Mouse (Mus musculus) embryo, embryonic 11.5 days (tissue): ENCODE results near the gene Sgms1.

Experiments used
- DNase-seq: peaks from one replicate; pipeline ENCODE4 v3.0.0-alpha.2; 2012; ENCODE audit warnings: low read depth, low spot score

The Sgms1 gene

DNA sequence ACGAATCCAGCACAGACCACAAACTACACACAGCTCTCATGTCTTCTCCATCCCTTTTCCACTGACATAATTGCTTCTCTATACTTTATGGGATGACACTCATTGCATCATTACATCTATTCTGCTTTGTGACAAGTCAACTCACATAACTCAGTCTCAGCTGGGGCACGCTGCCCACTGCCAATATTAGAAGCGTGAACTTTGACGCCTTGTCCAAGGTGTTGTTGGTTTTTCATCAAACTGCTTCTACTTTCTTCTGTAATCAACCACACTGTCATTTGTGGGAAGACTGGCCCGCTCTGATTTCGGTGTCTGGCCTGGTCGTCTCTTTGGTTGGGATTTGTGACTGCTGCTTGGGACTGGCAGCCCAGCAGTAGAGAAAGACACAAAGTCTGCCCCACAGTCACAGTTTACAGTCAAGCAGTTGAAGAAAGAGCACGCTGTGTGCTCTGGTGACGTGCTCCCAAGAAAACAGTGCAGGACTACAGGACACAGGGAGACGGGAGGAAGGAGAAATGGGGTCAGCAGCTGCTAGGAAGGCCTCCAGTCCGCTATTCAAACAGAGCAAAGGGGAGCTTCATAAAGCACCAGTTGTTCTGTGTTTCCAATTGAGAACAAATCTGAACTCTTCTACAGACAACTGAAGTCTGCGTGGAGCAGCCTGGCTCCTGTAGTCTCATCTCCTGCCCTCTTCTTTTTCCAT, 120.2 kb downstream of the Sgms1 start:
- DNase-seq = no peak

GRCm38 (mm10) chr19:32268562-32268961, 121.0 kb downstream of the Sgms1 start:
- DNase-seq = no peak

DNA sequence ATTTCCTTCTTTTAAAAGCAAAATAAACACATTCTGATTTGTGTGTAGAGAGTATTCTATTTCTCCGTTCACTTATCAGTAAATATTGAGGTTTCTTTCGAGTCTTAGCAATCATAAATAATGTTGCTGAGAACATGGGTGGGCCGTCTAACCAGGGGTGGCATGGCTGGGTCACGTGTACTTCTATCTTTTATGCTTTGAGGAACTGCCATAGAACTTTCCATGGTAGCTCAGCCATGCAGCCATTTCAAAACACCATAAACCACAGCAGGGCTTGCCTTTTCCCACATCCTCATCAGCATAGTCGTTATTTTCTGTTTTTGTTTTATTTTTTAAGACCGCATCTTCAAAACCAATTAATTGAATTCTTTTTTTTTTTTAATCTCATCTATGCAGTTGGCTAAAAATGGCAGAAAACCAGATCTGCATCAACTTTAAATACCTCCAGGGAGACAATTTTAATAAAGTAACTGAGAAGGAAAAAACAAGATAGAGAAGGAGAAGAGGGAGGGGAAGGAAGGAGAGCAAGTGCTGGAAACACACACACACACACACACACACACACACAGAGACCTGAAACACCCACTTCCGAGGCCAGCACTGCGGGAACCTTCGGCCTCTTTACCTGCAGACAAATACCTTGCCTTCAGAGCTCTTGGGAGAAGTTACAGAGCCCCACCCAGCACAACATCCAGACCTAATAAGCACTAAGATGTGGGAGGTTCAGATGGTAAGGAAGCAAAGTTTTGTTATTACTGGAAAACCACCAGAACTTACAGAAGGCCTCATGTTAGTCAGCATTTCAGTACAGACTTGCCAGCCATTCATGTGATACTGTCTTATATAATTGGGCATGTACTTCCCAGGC, 122.9 kb downstream of the Sgms1 start:
- no peak for DNase-seq

DNA sequence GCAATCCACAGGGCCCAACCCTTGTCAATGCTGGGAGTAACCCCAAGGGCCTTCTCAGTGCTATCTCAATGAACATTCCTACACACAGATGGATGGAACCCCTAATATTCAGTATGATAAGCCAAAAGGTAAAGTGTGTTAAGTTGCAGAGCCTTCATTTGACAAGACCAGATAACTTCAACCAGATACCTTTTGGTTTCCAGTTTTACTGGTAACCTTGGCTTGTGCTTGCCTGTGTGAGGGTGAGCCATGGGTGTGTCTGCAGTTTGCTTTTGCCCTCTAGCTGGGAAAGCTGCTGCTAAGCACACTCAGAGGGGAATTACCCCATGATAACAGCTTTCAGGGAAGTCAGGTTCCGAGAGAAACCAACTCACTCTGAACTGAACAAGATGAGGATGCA, 125.8 kb downstream of the Sgms1 start:
- DNase-seq = no peak

GRCm38 (mm10) chr19:32262805-32263572, 126.5 kb downstream of the Sgms1 start:
- DNase-seq = no peak

GRCm38 (mm10) chr19:32260869-32261688, 128.4 kb downstream of the Sgms1 start:
- no peak for DNase-seq

DNA sequence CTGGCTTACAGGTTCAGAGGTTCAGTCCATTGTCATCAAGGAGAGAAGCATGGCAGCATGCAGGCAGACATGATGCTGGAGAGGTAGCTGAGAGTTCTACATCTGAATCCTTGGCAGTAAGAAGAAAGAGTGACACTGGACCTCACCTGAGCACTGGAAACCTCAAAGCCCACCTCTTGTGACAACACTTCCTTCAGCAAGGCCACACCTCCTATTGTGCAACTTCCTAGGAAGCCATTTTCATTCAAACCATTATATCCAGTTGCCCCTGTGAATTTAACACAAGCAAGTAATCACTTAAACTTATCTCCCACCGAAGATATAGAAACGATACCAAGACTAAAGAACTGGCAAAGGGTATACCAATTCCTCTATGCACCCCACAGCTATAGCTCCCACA, 129.7 kb downstream of the Sgms1 start:
- no peak for DNase-seq

DNA sequence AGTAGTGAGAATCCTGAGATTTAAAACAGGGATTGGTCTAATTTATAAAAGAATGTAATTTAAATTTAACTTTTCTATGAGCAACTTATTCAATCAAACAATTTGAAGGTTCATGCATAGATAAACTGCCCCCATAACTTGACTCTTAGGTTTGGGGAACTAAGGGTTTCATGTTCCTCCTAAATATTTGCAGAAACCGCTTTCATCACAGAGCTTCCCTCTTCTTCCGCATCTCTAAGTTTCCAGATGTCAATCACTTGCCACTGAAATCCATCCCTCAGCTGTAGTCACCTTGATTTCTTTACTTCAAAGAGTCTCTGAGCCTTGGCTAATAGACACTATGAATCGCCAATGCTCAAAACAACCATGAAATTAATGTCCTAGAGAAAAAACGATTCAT, 130.5 kb downstream of the Sgms1 start:
- no peak for DNase-seq

DNA sequence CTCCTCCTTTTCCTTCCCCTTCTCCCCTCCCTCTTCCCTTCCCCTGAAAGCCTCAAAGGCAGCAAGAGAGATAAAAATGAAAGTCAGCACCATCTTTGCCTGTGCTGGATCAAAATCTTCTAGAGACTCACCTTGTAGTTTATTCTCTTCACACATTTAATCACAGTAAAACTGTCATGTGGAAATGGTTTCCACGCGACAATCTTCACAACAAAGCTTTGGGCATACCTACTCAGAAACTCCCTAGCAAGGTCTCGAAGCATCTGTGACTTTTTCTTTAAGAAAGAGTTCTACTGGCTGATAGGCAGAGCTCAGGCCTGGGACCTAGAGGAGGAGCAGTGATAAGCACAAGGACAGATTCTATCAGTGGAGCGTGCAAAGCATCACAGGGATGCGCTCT, 131.4 kb downstream of the Sgms1 start:
- no peak for DNase-seq

DNA sequence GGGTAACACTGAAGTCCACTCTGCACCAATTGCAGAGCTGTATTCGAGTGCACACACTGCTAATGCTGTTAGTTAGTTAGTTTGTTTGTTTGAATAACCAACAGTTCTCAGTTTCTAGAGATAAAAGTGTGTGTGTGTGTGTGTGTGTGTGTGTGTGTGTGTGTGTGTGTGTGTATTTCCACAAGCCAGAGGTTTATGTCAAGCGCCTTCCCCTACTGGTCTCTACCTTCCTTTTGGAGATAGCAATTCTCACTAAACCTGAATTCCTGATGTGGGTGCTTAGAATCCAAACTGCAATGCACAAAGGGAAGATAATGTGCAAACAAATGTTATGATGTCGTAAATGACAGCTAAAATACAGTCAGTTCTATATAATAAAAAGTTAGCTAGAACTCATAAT, 131.9 kb downstream of the Sgms1 start:
- no peak for DNase-seq

GRCm38 (mm10) chr19:32256706-32257415, 132.7 kb downstream of the Sgms1 start:
- DNase-seq = no peak

- DNase-seq = no peak
Measured at GRCm38 (mm10) chr19:32255429-32256185, 133.9 kb downstream of the Sgms1 start.

DNA sequence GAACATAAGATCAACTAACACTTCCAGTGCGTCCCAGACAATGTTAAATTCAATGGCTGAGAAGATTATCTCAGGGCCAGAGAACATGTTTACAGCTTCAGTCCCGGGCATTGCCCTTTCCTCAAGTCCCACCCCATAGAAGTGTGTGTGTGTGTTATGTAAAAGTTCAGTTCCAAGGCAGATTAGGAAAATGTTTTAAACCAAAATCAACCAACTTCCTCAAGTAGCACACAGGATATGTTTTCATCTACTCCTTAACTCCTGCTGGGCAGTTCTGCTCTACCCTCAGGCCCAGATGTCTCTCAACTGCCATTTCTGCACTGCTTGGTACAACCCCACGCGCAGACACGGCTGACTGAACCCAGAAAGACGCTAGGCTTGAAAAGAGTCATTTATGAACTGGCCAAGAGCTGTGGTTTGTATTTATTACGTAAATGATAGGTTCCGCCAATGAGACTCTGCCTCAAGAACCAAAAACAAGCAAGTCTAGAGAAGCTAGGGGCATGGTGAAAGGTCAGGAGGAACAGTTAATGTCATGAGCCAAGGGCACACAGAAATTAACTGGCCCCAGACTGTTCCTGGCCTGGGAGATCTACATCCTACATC, 134.7 kb downstream of the Sgms1 start:
- no peak for DNase-seq

- DNase-seq = no peak
Measured at GRCm38 (mm10) chr19:32254204-32254603, 135.3 kb downstream of the Sgms1 start.

DNA sequence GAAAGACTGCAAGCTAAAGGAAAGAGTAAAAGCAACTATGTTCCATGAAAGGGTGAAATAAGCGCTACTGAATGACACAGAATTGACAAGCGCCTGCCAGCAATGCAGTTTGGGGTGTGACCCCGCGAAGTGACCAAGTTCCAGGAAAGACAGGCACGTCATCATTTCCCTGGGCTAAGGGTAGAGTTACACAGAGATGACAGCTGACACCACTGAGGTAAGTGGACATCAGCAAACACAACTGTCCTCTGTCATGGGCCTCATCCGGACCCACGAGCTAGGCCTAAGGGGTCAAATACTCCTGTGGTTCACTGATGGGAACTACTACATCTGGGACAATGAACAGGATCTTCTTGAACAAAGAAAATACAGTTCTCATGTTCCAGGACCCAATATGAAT, 136.5 kb downstream of the Sgms1 start:
- DNase-seq = no peak

GRCm38 (mm10) chr19:32252451-32252850, 137.1 kb downstream of the Sgms1 start:
- no peak for DNase-seq

GRCm38 (mm10) chr19:32249181-32250130, 140.1 kb downstream of the Sgms1 start:
- no peak for DNase-seq

DNA sequence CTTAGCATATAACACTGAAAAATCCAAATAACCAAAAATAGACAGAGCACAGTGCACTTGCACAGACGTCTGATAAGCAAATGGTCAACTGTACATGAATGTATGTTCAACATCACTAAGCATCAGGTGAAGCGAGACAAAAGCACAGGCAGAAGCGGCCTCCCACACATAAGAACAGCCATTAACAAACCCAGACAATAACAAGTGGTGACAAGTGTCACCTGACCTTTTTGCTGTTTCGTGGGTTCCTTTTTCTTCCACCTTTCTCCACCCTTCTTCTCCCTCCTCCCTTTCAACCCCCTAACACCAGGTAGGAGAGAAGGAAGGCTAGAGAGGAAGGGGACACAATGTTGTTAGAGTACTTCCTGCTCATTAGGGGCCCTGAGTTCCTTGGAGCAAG, 144.6 kb downstream of the Sgms1 start:
- DNase-seq = no peak
